Mouse (Mus musculus) limb, embryonic 13.5 days (tissue): ENCODE results near the gene Epo. TPM values are rescaled to one million over a fixed set of nuclear protein-coding genes. Genes with fewer than 3 reads are reported as not detected.

Experiments used
- ATAC-seq: fragments of 200-750 bp; cut with Nextera tagmentation; 2 replicates; pipeline ENCODE4 v1.8.0; 2017; ENCODE audit warnings: low read depth, moderate number of reproducible peaks, moderate TSS enrichment; ENCODE audit not compliant: low FRiP score
- H3K27ac ChIP-seq: fragments of 300-500 bp; sonication (generic); 2 replicates; pipeline ENCODE4 v1.5.1; 2015; ENCODE audit warnings: inconsistent platforms, mild to moderate bottlenecking, moderate library complexity
- H3K27me3 ChIP-seq: fragments of 300-500 bp; sonication (generic); 2 replicates; pipeline ENCODE4 v1.6.1; 2015; ENCODE audit warnings: mild to moderate bottlenecking, inconsistent platforms
- H3K36me3 ChIP-seq: fragments of 300-500 bp; sonication (generic); 2 replicates; pipeline ENCODE4 v1.6.1; 2015; ENCODE audit warnings: inconsistent platforms, mild to moderate bottlenecking, moderate library complexity
- H3K4me1 ChIP-seq: fragments of 300-500 bp; sonication (generic); 2 replicates; pipeline ENCODE4 v1.6.1; 2015; ENCODE audit warnings: inconsistent platforms
- H3K4me2 ChIP-seq: fragments of 300-500 bp; sonication (generic); replicated peaks from 2 replicates; pipeline ENCODE4 v1.6.1; 2015; ENCODE audit warnings: inconsistent platforms, mild to moderate bottlenecking, moderate library complexity
- H3K4me3 ChIP-seq: fragments of 300-500 bp; sonication (generic); 2 replicates; pipeline ENCODE4 v1.5.1; 2015; ENCODE audit warnings: moderate library complexity, mild to moderate bottlenecking, inconsistent platforms
- H3K9ac ChIP-seq: fragments of 300-500 bp; sonication (generic); 2 replicates; pipeline ENCODE4 v1.6.1; 2015; ENCODE audit warnings: mild to moderate bottlenecking, inconsistent platforms
- H3K9me3 ChIP-seq: fragments of 300-500 bp; sonication (generic); 2 replicates; pipeline ENCODE4 v1.6.1; 2016; ENCODE audit warnings: inconsistent platforms
- WGBS: fragments of 180-500 bp; shearing (Covaris S2); methylation state at CpG from one replicate; pipeline ENCODE4 v1.1.7; 2015; 5-methylcytosine and 5-hydroxymethylcytosine counted together
- polyA plus RNA-seq: library from polyadenylated mRNA; unstranded; fragments of >200 nt; fragmentation: Nextera tagmentation; extraction: Ambion mirVana; gene quantifications from 2 replicates; pipeline ENCODE4 v1.2.1, GENCODE M21; 2015

Gene Epo
- polyA plus RNA-seq, 1 experiment from 2014 or later: 0.78 TPM

GRCm38 (mm10) chr5:137485851-137486155, 47.2 kb downstream of the Epo start:
- H3K4me1 ChIP-seq: peaks cover 23% of the 10 kb centered on the region
- H3K9ac ChIP-seq: peak overlapping the region; percentile 61
- peaks cover 30% of the 10 kb centered on the region for H3K27me3 ChIP-seq
- H3K36me3 ChIP-seq: no peaks in the 10 kb centered on the region
- H3K9me3 ChIP-seq: no peaks in the 10 kb centered on the region
- WGBS: 3% methylated on average over 17 of the region's 17 CpGs
- no peak overlapping the region for H3K27ac ChIP-seq
- peak overlapping the region; percentile 67 for H3K4me2 ChIP-seq
- no peak for ATAC-seq
- peak overlapping the region; percentile 41 for H3K4me3 ChIP-seq

GRCm38 (mm10) chr5:137485071-137485850, 47.8 kb downstream of the Epo start:
- Histone ChIP-seq H3K4me3 (peak overlapping the region; percentile 41), H3K9ac (peak overlapping the region; percentile 61), H3K27ac (no peak overlapping the region), H3K36me3 (no peaks in the 10 kb centered on the region), H3K27me3 (peaks cover 30% of the 10 kb centered on the region), H3K4me2 (peak overlapping the region; percentile 67), H3K9me3 (no peaks in the 10 kb centered on the region), H3K4me1 (peaks cover 22% of the 10 kb centered on the region)
- 8% methylated on average over 30 of the region's 30 CpGs for WGBS
- ATAC-seq: no peak

- Histone ChIP-seq H3K4me2 (no peak overlapping the region), H3K27ac (no peak overlapping the region), H3K9me3 (no peaks in the 10 kb centered on the region), H3K4me1 (peaks cover 22% of the 10 kb centered on the region), H3K27me3 (peaks cover 27% of the 10 kb centered on the region), H3K9ac (no peak overlapping the region), H3K4me3 (no peak overlapping the region), H3K36me3 (no peaks in the 10 kb centered on the region)
- ATAC-seq: no peak
- WGBS: 37% methylated on average over 8 of the region's 8 CpGs
Measured at GRCm38 (mm10) chr5:137481897-137482296, 51.1 kb downstream of the Epo start.

- no peak overlapping the region for H3K4me2 ChIP-seq
- H3K9ac ChIP-seq: no peak overlapping the region
- peaks cover 19% of the 10 kb centered on the region for H3K4me1 ChIP-seq
- no peaks in the 10 kb centered on the region for H3K36me3 ChIP-seq
- H3K4me3 ChIP-seq: no peak overlapping the region
- no peak overlapping the region for H3K27ac ChIP-seq
- H3K9me3 ChIP-seq: no peaks in the 10 kb centered on the region
- no peak for ATAC-seq
- H3K27me3 ChIP-seq: peaks cover 20% of the 10 kb centered on the region
Measured at GRCm38 (mm10) chr5:137481138-137481537, 51.9 kb downstream of the Epo start.

GRCm38 (mm10) chr5:137476964-137477363, 56.1 kb downstream of the Epo start, which contains the start of gene Zan:
Zan (minus strand) TSS chr5:137477064.
- no peak within 1 kb of the TSS for H3K4me2 ChIP-seq
- 82% methylated on average over 5 of the region's 5 CpGs for WGBS

GRCm38 (mm10) chr5:137474351-137474750, 58.7 kb downstream of the Epo start:
- no peaks in the 10 kb centered on the region for H3K9me3 ChIP-seq
- H3K36me3 ChIP-seq: no peaks in the 10 kb centered on the region
- no peak overlapping the region for H3K4me3 ChIP-seq
- H3K4me2 ChIP-seq: no peak overlapping the region
- no peaks in the 10 kb centered on the region for H3K27me3 ChIP-seq
- H3K9ac ChIP-seq: no peak overlapping the region
- no peaks in the 10 kb centered on the region for H3K4me1 ChIP-seq
- no peak for ATAC-seq
- H3K27ac ChIP-seq: no peak overlapping the region
- 38% methylated on average over 2 of the region's 2 CpGs for WGBS

More at GRCm38 (mm10) chr5:137476964-137477363, 56.1 kb downstream of the Epo start, which contains the start of gene Zan:
- no peak for ATAC-seq
- H3K4me3 ChIP-seq: no peak within 1 kb of the TSS
- H3K9ac ChIP-seq: no peak within 1 kb of the TSS
- H3K27me3 ChIP-seq: no peaks in the 10 kb centered on the region
- H3K27ac ChIP-seq: no peak within 1 kb of the TSS
- no peaks in the 10 kb centered on the region for H3K36me3 ChIP-seq
- no peaks in the 10 kb centered on the region for H3K9me3 ChIP-seq
- 0 out of 2 replicates have a peak, but pooled peaks cover 6% of the 10 kb centered on the region for H3K4me1 ChIP-seq

- H3K4me1 ChIP-seq: no peaks in the 10 kb centered on the region
- H3K4me3 ChIP-seq: no peak overlapping the region
- 62% methylated on average over 5 of the region's 5 CpGs for WGBS
- no peak overlapping the region for H3K4me2 ChIP-seq
- no peaks in the 10 kb centered on the region for H3K9me3 ChIP-seq
- H3K36me3 ChIP-seq: no peaks in the 10 kb centered on the region
- no peaks in the 10 kb centered on the region for H3K27me3 ChIP-seq
- no peak overlapping the region for H3K27ac ChIP-seq
- ATAC-seq: no peak
- no peak overlapping the region for H3K9ac ChIP-seq
Measured at GRCm38 (mm10) chr5:137472252-137472904, 60.7 kb downstream of the Epo start.

- no peak overlapping the region for H3K4me3 ChIP-seq
- no peak for ATAC-seq
- H3K27ac ChIP-seq: no peak overlapping the region
- no peaks in the 10 kb centered on the region for H3K36me3 ChIP-seq
- no peaks in the 10 kb centered on the region for H3K4me1 ChIP-seq
- WGBS: 91% methylated on average over 6 of the region's 6 CpGs
- H3K9ac ChIP-seq: no peak overlapping the region
- H3K4me2 ChIP-seq: no peak overlapping the region
- H3K27me3 ChIP-seq: no peaks in the 10 kb centered on the region
- no peaks in the 10 kb centered on the region; the same call in 1 of the 2 replicates for H3K9me3 ChIP-seq
Measured at GRCm38 (mm10) chr5:137466946-137467345, 66.1 kb downstream of the Epo start.

GRCm38 (mm10) chr5:137465049-137465448, 68.0 kb downstream of the Epo start:
- Histone ChIP-seq H3K27ac (no peak overlapping the region), H3K27me3 (no peaks in the 10 kb centered on the region), H3K4me1 (no peaks in the 10 kb centered on the region), H3K9ac (no peak overlapping the region), H3K4me3 (no peak overlapping the region), H3K9me3 (no peaks in the 10 kb centered on the region; the same call in 1 of the 2 replicates), H3K36me3 (no peaks in the 10 kb centered on the region), H3K4me2 (no peak overlapping the region)
- no peak for ATAC-seq
- WGBS: 58% methylated on average over 3 of the region's 3 CpGs

- Histone ChIP-seq H3K36me3 (no peaks in the 10 kb centered on the region), H3K9ac (no peak overlapping the region), H3K4me2 (no peak overlapping the region), H3K4me1 (no peaks in the 10 kb centered on the region), H3K4me3 (no peak overlapping the region), H3K27me3 (no peaks in the 10 kb centered on the region), H3K9me3 (no peaks in the 10 kb centered on the region), H3K27ac (no peak overlapping the region)
- WGBS: 52% methylated on average over 7 of the region's 7 CpGs
- no peak for ATAC-seq
Measured at GRCm38 (mm10) chr5:137455866-137456591, 77.0 kb downstream of the Epo start.

GRCm38 (mm10) chr5:137455206-137455605, 77.8 kb downstream of the Epo start:
- no peak for ATAC-seq
- Histone ChIP-seq H3K4me1 (no peaks in the 10 kb centered on the region), H3K9me3 (no peaks in the 10 kb centered on the region), H3K4me3 (no peak overlapping the region), H3K9ac (no peak overlapping the region), H3K36me3 (no peaks in the 10 kb centered on the region), H3K4me2 (no peak overlapping the region), H3K27me3 (no peaks in the 10 kb centered on the region), H3K27ac (no peak overlapping the region)
- WGBS: 87% methylated on average over 6 of the region's 6 CpGs

- no peaks in the 10 kb centered on the region for H3K36me3 ChIP-seq
- no peaks in the 10 kb centered on the region for H3K9me3 ChIP-seq
- ATAC-seq: no peak
- no peaks in the 10 kb centered on the region for H3K27me3 ChIP-seq
- no peak overlapping the region for H3K27ac ChIP-seq
- H3K4me1 ChIP-seq: no peaks in the 10 kb centered on the region
- H3K4me3 ChIP-seq: no peak overlapping the region
- no peak overlapping the region for H3K4me2 ChIP-seq
- H3K9ac ChIP-seq: no peak overlapping the region
Measured at GRCm38 (mm10) chr5:137445536-137445935, 87.5 kb downstream of the Epo start.
